Mouse (Mus musculus) heart, embryonic 12.5 days (tissue): ENCODE results near the gene H60b. TPM values are rescaled to one million over a fixed set of nuclear protein-coding genes. Genes with fewer than 3 reads are reported as not detected.

ENCODE experiments used
- polyA plus RNA-seq: library from polyadenylated mRNA; unstranded; fragments of >200 nt; fragmentation: Nextera tagmentation; extraction: Ambion mirVana; gene quantifications from 2 replicates; pipeline ENCODE4 v1.2.1, GENCODE M21; 2016

Gene H60b
- polyA plus RNA-seq, 1 experiment from 2014 or later: 0.55 TPM

Other genes with a start within 250 kb of the H60b start
- gene 4930444G20Rik, start 90.5 kb upstream of the H60b start, polyA plus RNA-seq: not detected in 2 replicates
- gene E030030I06Rik, start 9.3 kb upstream of the H60b start, polyA plus RNA-seq: 14.8 TPM in 2 replicates
- gene Raet1e, start within 50 bp of the H60b start, polyA plus RNA-seq: 4.3 and 5.8 TPM in 2 replicates
- gene Raet1d, start 202.0 kb downstream of the H60b start, polyA plus RNA-seq: 10.6 and 11.5 TPM in 2 replicates